Mouse (Mus musculus): Measurements from ENCODE around the gene Rapgef6. TPM values are rescaled to one million over a fixed set of nuclear protein-coding genes. Genes with fewer than 3 reads are reported as not detected.

The Rapgef6 gene
- polyA plus RNA-seq, 1 experiment from 2014 or later = 30.7 TPM

DNA sequence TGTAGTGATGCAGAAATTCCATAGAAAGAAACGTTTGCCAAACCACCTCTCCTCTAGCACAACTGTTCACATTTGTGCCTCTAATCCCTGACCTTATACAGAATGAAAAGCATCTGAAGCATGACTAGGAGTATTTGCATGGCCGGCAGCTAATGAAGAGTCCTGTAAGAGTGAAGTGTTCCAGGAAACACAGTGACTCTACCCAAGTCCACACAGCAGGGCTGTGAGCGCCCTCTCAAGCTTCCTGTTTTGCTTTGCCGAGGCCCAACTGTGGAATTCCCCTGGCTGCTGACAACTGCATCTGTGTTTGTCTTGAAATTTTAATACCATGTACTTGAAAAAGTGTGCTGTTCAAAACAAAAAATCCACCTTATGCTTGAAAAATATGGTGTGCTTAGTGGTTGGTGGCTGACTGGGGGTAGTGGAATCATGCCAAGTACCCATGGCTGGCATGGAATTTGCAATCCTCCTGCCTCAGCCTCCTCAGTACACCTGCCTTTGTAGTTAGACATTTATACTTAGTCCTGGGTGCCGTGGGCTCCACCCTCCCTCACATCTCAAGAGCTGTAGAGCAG, 204.8 kb downstream of the Rapgef6 start:
- no peaks in the 10 kb centered on the region for H3K9me3 ChIP-seq (replicated peaks; ENCODE audit: control insufficient read depth, low read length)
- H3K9ac ChIP-seq (ENCODE audit: low read length) = no peak overlapping the region
- peaks cover 24% of the 10 kb centered on the region for H3K4me1 ChIP-seq (ENCODE audit: control insufficient read depth, insufficient read depth, low read length)
- H3K36me3 ChIP-seq (ENCODE audit: control insufficient read depth, insufficient read depth) = peaks cover 6% of the 10 kb centered on the region; the same call in 1 of the 2 replicates
- 22% methylated on average over 5 of the region's 5 CpGs for WGBS
- H3K4me2 ChIP-seq (ENCODE audit: low read depth, low read length) = 0 out of 2 replicates have a peak overlapping the region, but pooled peaks have one; percentile 7
- H3K27me3 ChIP-seq (ENCODE audit: control insufficient read depth, insufficient read depth, low read length) = no peaks in the 10 kb centered on the region
- no peak overlapping the region for H3K4me3 ChIP-seq (ENCODE audit: low read length)
- H3K27ac ChIP-seq (ENCODE audit: low read length) = peak overlapping the region; percentile 74
- peak; percentile 77 for ATAC-seq (replicated peaks; ENCODE audit: extremely low read depth, insufficient read depth, low FRiP score)

DNA sequence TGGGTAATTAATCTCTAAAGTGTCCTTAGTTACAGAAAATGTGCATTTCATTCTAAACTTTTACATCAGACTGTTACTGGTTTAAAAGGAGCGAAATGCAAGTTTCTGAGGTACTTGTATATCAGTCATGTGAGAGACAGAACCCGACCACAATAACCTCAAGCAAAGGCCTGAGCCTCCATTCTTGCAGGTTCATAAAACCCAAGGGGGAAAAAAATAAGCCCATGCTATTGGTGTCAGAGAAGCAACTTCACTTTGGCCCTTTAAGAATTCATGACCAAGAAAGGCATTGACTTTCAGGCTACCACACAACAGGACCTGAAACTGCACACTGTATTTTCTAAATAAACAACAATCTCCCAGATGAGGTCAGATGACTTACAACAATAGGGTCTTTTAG, 205.7 kb downstream of the Rapgef6 start:
- peaks cover 2% of the 10 kb centered on the region; the same call in 1 of the 2 replicates for H3K36me3 ChIP-seq (ENCODE audit: control insufficient read depth, insufficient read depth)
- H3K4me3 ChIP-seq (ENCODE audit: low read length) = no peak overlapping the region
- H3K27ac ChIP-seq (ENCODE audit: low read length) = no peak overlapping the region
- WGBS = 79% methylated on average over 2 of the region's 2 CpGs
- ATAC-seq (replicated peaks; ENCODE audit: extremely low read depth, insufficient read depth, low FRiP score) = no peak
- H3K27me3 ChIP-seq (ENCODE audit: control insufficient read depth, insufficient read depth, low read length) = no peaks in the 10 kb centered on the region
- no peak overlapping the region for H3K9ac ChIP-seq (ENCODE audit: low read length)
- H3K9me3 ChIP-seq (replicated peaks; ENCODE audit: control insufficient read depth, low read length) = no peaks in the 10 kb centered on the region
- H3K4me1 ChIP-seq (ENCODE audit: control insufficient read depth, insufficient read depth, low read length) = peaks cover 21% of the 10 kb centered on the region
- no peak overlapping the region for H3K4me2 ChIP-seq (ENCODE audit: low read depth, low read length)

DNA sequence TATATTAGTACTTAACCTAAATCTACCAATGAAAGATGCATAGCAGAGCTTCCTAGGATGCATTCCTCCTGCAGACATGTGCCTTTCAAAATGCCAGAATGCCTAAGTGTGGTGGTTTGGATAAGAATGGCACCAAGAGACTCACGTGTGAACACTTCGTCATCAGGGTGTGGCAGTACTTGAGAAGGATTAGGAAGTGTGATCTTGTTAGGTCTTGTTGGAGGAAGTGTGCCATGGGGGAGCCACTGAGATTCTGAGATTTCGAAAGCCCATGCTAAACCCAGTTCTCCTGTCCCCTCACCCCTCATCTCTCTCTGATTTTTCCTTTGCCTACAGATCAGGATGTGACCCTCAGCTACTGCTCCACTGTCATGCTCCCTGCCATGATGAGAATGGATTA, 206.7 kb downstream of the Rapgef6 start:
- Histone ChIP-seq H3K36me3 (ENCODE audit: control insufficient read depth, insufficient read depth) (peaks cover 2% of the 10 kb centered on the region; the same call in 1 of the 2 replicates), H3K4me3 (ENCODE audit: low read length) (no peak overlapping the region), H3K4me2 (ENCODE audit: low read depth, low read length) (no peak overlapping the region), H3K9me3 (replicated peaks; ENCODE audit: control insufficient read depth, low read length) (no peaks in the 10 kb centered on the region), H3K27ac (ENCODE audit: low read length) (no peak overlapping the region), H3K9ac (ENCODE audit: low read length) (no peak overlapping the region), H3K27me3 (ENCODE audit: control insufficient read depth, insufficient read depth, low read length) (no peaks in the 10 kb centered on the region), H3K4me1 (ENCODE audit: control insufficient read depth, insufficient read depth, low read length) (peaks cover 20% of the 10 kb centered on the region)
- ATAC-seq (replicated peaks; ENCODE audit: extremely low read depth, insufficient read depth, low FRiP score) = no peak
- WGBS = 62% methylated on average over 3 of the region's 3 CpGs

DNA sequence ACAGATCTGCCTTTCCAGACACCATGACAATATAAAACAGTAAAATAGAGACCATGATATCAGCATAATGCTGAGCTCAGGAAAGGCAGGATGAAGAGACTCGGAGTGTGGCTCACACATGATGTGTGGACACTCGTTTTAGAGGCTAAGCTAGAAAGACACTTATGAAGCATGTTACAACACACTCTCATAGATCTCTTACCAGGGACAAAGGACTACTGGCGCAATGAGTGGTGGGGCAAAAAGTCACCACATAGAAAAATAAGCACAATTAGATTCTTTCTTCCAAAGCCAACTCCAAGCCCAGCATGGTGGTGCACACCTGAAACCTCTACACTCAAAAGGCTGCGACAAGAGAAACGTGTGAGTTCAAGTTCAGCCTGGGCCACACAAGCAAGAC, 208.3 kb downstream of the Rapgef6 start:
- H3K36me3 ChIP-seq (ENCODE audit: control insufficient read depth, insufficient read depth) = peaks cover 2% of the 10 kb centered on the region; the same call in 1 of the 2 replicates
- no peak overlapping the region for H3K4me2 ChIP-seq (ENCODE audit: low read depth, low read length)
- ATAC-seq (replicated peaks; ENCODE audit: extremely low read depth, insufficient read depth, low FRiP score) = no peak
- no peak overlapping the region for H3K4me3 ChIP-seq (ENCODE audit: low read length)
- no peak overlapping the region for H3K27ac ChIP-seq (ENCODE audit: low read length)
- WGBS = 91% methylated on average over 5 of the region's 5 CpGs
- H3K4me1 ChIP-seq (ENCODE audit: control insufficient read depth, insufficient read depth, low read length) = peaks cover 14% of the 10 kb centered on the region
- no peaks in the 10 kb centered on the region for H3K9me3 ChIP-seq (replicated peaks; ENCODE audit: control insufficient read depth, low read length)
- no peak overlapping the region for H3K9ac ChIP-seq (ENCODE audit: low read length)
- H3K27me3 ChIP-seq (ENCODE audit: control insufficient read depth, insufficient read depth, low read length) = no peaks in the 10 kb centered on the region

DNA sequence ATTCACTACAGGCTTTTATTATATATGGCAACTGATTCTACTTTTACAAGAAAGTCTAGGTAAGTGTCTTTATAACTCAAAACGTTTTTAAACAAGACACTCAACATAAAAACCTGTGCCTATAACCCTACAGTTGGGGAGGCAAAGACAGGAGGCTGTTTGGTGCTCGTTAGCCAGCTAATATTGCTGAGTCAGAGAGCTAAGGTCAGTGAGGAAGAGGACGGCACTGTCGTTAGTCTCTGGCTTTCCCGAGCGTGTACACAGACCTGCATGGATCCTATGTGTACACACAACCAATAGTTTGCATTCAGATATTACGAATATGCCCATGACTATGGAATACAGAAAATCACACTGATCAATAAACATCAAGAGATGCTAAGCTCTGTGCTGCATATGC, 208.7 kb downstream of the Rapgef6 start:
- WGBS = 87% methylated on average over 7 of the region's 7 CpGs
- no peak overlapping the region for H3K4me3 ChIP-seq (ENCODE audit: low read length)
- no peaks in the 10 kb centered on the region for H3K9me3 ChIP-seq (replicated peaks; ENCODE audit: control insufficient read depth, low read length)
- no peaks in the 10 kb centered on the region for H3K27me3 ChIP-seq (ENCODE audit: control insufficient read depth, insufficient read depth, low read length)
- no peak overlapping the region for H3K9ac ChIP-seq (ENCODE audit: low read length)
- peaks cover 12% of the 10 kb centered on the region for H3K4me1 ChIP-seq (ENCODE audit: control insufficient read depth, insufficient read depth, low read length)
- no peak for ATAC-seq (replicated peaks; ENCODE audit: extremely low read depth, insufficient read depth, low FRiP score)
- H3K27ac ChIP-seq (ENCODE audit: low read length) = no peak overlapping the region
- peaks cover 2% of the 10 kb centered on the region; the same call in 1 of the 2 replicates for H3K36me3 ChIP-seq (ENCODE audit: control insufficient read depth, insufficient read depth)
- H3K4me2 ChIP-seq (ENCODE audit: low read depth, low read length) = no peak overlapping the region

DNA sequence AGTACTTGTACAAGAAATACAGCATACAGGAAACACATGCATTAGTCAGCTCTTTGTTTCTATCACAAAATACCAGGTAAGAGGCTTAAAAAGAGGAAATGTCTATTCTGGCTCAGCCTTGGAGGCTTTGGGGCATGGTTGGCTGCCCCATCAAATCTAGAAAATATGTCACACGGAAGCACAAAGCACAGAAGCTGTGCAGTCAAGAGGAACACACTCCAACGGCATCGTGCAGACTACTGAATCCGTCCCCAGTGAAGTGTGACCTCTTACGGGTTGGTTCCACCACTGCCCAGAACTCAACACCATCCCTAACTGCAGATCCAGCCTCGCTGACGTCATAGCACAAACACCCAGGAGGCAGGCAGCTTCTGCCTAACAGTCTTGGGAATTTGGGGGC, 210.9 kb downstream of the Rapgef6 start:
- peaks cover 2% of the 10 kb centered on the region; the same call in 1 of the 2 replicates for H3K36me3 ChIP-seq (ENCODE audit: control insufficient read depth, insufficient read depth)
- H3K4me1 ChIP-seq (ENCODE audit: control insufficient read depth, insufficient read depth, low read length) = no peaks in the 10 kb centered on the region
- 64% methylated on average over 7 of the region's 7 CpGs for WGBS
- no peak for ATAC-seq (replicated peaks; ENCODE audit: extremely low read depth, insufficient read depth, low FRiP score)
- no peaks in the 10 kb centered on the region for H3K9me3 ChIP-seq (replicated peaks; ENCODE audit: control insufficient read depth, low read length)
- no peak overlapping the region for H3K4me3 ChIP-seq (ENCODE audit: low read length)
- H3K27ac ChIP-seq (ENCODE audit: low read length) = no peak overlapping the region
- no peak overlapping the region for H3K9ac ChIP-seq (ENCODE audit: low read length)
- H3K27me3 ChIP-seq (ENCODE audit: control insufficient read depth, insufficient read depth, low read length) = no peaks in the 10 kb centered on the region
- no peak overlapping the region for H3K4me2 ChIP-seq (ENCODE audit: low read depth, low read length)

DNA sequence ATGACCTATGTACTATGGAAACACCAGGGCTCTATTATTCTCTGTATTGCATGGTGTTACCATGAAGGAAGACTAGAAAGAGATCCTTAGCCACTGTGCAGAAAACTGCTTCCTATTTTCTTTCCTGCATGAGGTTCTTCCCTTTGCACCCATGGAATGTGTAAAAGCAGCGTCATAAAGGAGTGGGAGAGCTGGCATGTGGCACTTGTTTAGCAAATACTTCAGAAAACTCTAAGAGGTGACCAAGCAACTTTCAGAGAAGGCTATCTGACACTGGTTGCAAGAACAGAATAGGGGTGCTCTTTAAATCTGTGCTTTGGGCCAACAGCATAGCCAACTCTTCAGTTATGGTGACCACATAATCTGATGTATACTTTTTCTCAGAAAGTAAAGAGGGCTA, 212.5 kb downstream of the Rapgef6 start:
- H3K27ac ChIP-seq (ENCODE audit: low read length) = no peak overlapping the region
- H3K4me3 ChIP-seq (ENCODE audit: low read length) = no peak overlapping the region
- peaks cover 5% of the 10 kb centered on the region for H3K36me3 ChIP-seq (ENCODE audit: control insufficient read depth, insufficient read depth)
- no peak for ATAC-seq (replicated peaks; ENCODE audit: extremely low read depth, insufficient read depth, low FRiP score)
- 82% methylated on average over 1 of the region's 1 CpGs for WGBS
- H3K9me3 ChIP-seq (replicated peaks; ENCODE audit: control insufficient read depth, low read length) = no peaks in the 10 kb centered on the region
- H3K4me2 ChIP-seq (ENCODE audit: low read depth, low read length) = no peak overlapping the region
- H3K4me1 ChIP-seq (ENCODE audit: control insufficient read depth, insufficient read depth, low read length) = no peaks in the 10 kb centered on the region
- no peaks in the 10 kb centered on the region for H3K27me3 ChIP-seq (ENCODE audit: control insufficient read depth, insufficient read depth, low read length)
- no peak overlapping the region for H3K9ac ChIP-seq (ENCODE audit: low read length)

DNA sequence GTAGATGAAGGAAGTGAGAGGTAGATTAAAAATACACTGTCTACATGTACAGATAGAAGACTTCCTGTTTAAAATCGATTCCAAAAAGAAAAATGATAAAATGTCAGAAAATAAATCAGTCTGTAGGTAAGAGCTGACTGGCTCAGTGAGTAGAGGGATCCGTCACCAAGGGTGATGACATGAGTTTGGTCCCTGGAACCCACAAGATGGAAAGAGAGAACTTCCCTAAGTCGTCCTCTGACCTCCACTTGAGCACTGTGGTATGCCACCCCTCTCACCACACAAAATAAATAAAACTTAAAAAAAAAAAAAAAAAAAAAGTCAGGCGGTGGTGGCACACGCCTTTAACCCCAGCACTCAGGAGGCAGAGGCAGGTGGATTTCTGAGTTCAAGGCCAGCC, 214.3 kb downstream of the Rapgef6 start:
- no peak overlapping the region for H3K4me2 ChIP-seq (ENCODE audit: low read depth, low read length)
- no peaks in the 10 kb centered on the region for H3K4me1 ChIP-seq (ENCODE audit: control insufficient read depth, insufficient read depth, low read length)
- H3K4me3 ChIP-seq (ENCODE audit: low read length) = no peak overlapping the region
- H3K36me3 ChIP-seq (ENCODE audit: control insufficient read depth, insufficient read depth) = peaks cover 5% of the 10 kb centered on the region
- no peak overlapping the region for H3K9ac ChIP-seq (ENCODE audit: low read length)
- H3K9me3 ChIP-seq (replicated peaks; ENCODE audit: control insufficient read depth, low read length) = no peaks in the 10 kb centered on the region
- no peak overlapping the region for H3K27ac ChIP-seq (ENCODE audit: low read length)
- H3K27me3 ChIP-seq (ENCODE audit: control insufficient read depth, insufficient read depth, low read length) = no peaks in the 10 kb centered on the region
- ATAC-seq (replicated peaks; ENCODE audit: extremely low read depth, insufficient read depth, low FRiP score) = no peak
- 77% methylated on average over 5 of the region's 5 CpGs for WGBS

DNA sequence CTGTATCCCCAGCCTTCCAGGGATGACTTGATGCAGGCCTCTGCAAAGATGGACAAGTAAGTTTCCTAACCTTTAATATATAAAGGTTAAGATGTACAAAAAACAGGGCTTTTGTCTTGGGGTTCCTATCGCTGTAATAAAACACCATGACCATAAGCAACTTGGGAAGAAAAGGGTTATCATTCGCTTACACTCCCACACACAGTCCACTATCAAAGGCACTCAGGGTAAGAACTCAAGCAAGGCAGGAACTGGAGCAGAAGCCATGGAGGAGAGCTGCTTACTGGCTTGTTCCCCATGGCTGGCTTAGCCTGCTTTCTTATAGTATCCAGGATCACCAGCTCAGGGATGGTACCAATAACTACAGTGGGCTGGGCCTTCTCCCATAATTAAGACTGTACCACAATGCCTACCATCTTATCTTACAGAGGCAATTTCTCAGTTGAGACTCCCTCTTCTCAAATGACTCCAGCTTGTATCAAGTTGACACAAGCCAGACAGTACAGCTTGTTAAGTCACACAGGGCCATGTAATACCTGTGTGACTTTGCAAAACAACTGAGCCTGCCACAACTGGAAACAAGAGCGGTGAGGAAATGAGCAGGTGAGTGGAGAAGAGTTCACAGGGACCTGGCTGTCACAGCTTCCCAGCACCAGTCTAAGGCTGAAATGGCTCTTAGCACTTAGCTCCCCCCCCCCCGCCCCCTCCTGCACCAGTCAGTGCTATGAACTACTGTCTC, 216.5 kb downstream of the Rapgef6 start:
- no peak for ATAC-seq (replicated peaks; ENCODE audit: extremely low read depth, insufficient read depth, low FRiP score)
- 87% methylated on average over 4 of the region's 4 CpGs for WGBS
- H3K27ac ChIP-seq (ENCODE audit: low read length) = no peak overlapping the region

More for the DNA sequence above, 216.5 kb downstream of the Rapgef6 start:
- Histone ChIP-seq H3K27me3 (ENCODE audit: control insufficient read depth, insufficient read depth, low read length) (no peaks in the 10 kb centered on the region), H3K4me3 (ENCODE audit: low read length) (no peak overlapping the region), H3K4me1 (ENCODE audit: control insufficient read depth, insufficient read depth, low read length) (no peaks in the 10 kb centered on the region), H3K4me2 (ENCODE audit: low read depth, low read length) (no peak overlapping the region), H3K9me3 (replicated peaks; ENCODE audit: control insufficient read depth, low read length) (no peaks in the 10 kb centered on the region), H3K36me3 (ENCODE audit: control insufficient read depth, insufficient read depth) (peaks cover 5% of the 10 kb centered on the region), H3K9ac (ENCODE audit: low read length) (no peak overlapping the region)
